Mouse (Mus musculus) myocyte (in vitro differentiated cells): ENCODE results near the gene Trmt61a. TPM values are rescaled to one million over a fixed set of nuclear protein-coding genes. Genes with fewer than 3 reads are reported as not detected.

Experiments
- H3K27me3 ChIP-seq: one replicate; pipeline ENCODE4 v1.6.1; 2011; ENCODE audit not compliant: control insufficient read depth, insufficient read depth, insufficient read length
- H3K36me3 ChIP-seq: one replicate; pipeline ENCODE4 v1.6.1; 2011; ENCODE audit not compliant: control insufficient read depth, insufficient read depth
- H3K4me2 ChIP-seq: one replicate; pipeline ENCODE4 v1.6.1; 2011; ENCODE audit warnings: low read depth, control low read depth
- H3K4me3 ChIP-seq: one replicate; pipeline ENCODE4 v1.5.1; 2011; ENCODE audit warnings: mild to moderate bottlenecking, control low read depth, moderate library complexity
- H3K79me2 ChIP-seq: one replicate; pipeline ENCODE4 v1.6.1; 2011; ENCODE audit not compliant: control insufficient read depth, insufficient read depth
- H3ac ChIP-seq: one replicate; pipeline ENCODE4 v1.6.1; 2011; ENCODE audit not compliant: control insufficient read depth, insufficient read length
- CEBPB ChIP-seq: IDR thresholded peaks from 2 replicates; pipeline ENCODE4 v1.6.1; 2011; ENCODE audit warnings: mild to moderate bottlenecking, moderate library complexity; ENCODE audit not compliant: poor library complexity, insufficient read depth, severe bottlenecking
- E2F4 ChIP-seq: IDR thresholded peaks from one replicate; pipeline ENCODE4 v1.6.1; 2011; ENCODE audit warnings: mild to moderate bottlenecking, control low read depth, moderate library complexity; ENCODE audit not compliant: insufficient read depth
- MAX ChIP-seq: IDR thresholded peaks from one replicate; pipeline ENCODE4 v1.6.1; 2011; ENCODE audit warnings: low read depth, mild to moderate bottlenecking, control low read depth
- MYOD1 ChIP-seq, 3 experiments: IDR thresholded peaks; one replicate each; pipeline ENCODE4 v1.6.1; 2011; ENCODE audit warnings: control low read depth in 2 of 3, low read depth in 2 of 3, mild to moderate bottlenecking in 2 of 3, moderate library complexity in 1 of 3; ENCODE audit not compliant: insufficient read length in 2 of 3, control insufficient read depth in 1 of 3
- MYOG ChIP-seq, 3 experiments: IDR thresholded peaks; one replicate each; pipeline ENCODE4 v1.6.1; 2011; ENCODE audit warnings: control low read depth in 2 of 3, low read depth in 2 of 3, mild to moderate bottlenecking in 2 of 3; ENCODE audit not compliant: insufficient read length in 2 of 3, control insufficient read depth in 1 of 3, insufficient read depth in 1 of 3
- POLR2A ChIP-seq: IDR thresholded peaks from one replicate; pipeline ENCODE4 v1.6.1; 2011; ENCODE audit warnings: low read depth, mild to moderate bottlenecking, control low read depth, moderate library complexity; ENCODE audit not compliant: insufficient read length
- POLR2AphosphoS2 ChIP-seq: IDR thresholded peaks from one replicate; pipeline ENCODE4 v1.6.1; 2011; ENCODE audit warnings: low read depth, control low read depth; ENCODE audit not compliant: insufficient read length
- REST ChIP-seq: IDR thresholded peaks from one replicate; pipeline ENCODE4 v1.6.1; 2011; ENCODE audit warnings: mild to moderate bottlenecking, control low read depth, moderate library complexity; ENCODE audit not compliant: insufficient read depth, insufficient read length
- SRF ChIP-seq: IDR thresholded peaks from one replicate; pipeline ENCODE4 v1.6.1; 2011; ENCODE audit warnings: low read depth; ENCODE audit not compliant: control insufficient read depth, insufficient read length
- TCF12 ChIP-seq: IDR thresholded peaks from one replicate; pipeline ENCODE4 v1.6.1; 2011; ENCODE audit warnings: mild to moderate bottlenecking, control low read depth; ENCODE audit not compliant: poor library complexity, insufficient read depth, severe bottlenecking
- TCF3 ChIP-seq: IDR thresholded peaks from one replicate; pipeline ENCODE4 v1.6.1; 2011; ENCODE audit warnings: low read depth, control low read depth; ENCODE audit not compliant: insufficient read length
- USF1 ChIP-seq: IDR thresholded peaks from one replicate; pipeline ENCODE4 v1.6.1; 2011; ENCODE audit warnings: low read depth, mild to moderate bottlenecking, control low read depth, moderate library complexity
- polyA plus RNA-seq: library from polyadenylated mRNA; unstranded; fragments of >200 nt; fragmentation: generic; extraction: Trizol; gene quantifications from one replicate; pipeline ENCODE4 v1.2.1, GENCODE M21; 2012; ENCODE audit warnings: missing spikeins

Trmt61a gene
- polyA plus RNA-seq, 1 experiment, result 17.7 TPM

DNA sequence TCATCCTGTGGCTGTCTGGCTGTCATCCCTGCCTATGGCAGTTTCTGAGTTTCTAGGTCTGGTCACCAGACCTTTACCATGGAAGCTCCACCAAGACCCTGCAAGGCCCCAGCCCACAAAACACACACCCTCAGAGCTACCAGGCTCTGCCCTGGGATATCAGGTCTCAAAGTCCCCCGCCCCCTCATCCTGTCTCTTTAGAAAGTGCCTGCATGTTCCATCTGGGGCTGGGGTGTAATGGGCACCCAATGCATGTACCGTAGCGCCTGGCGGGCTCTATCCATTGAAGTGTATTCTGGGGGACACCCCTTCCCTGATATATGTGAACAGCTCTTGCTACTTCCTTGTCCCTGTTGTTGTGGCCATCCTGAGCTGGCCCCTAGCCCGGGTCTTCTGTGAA is 15.0 kb downstream of the Trmt61a start:
- TF ChIP-seq TCF12 (no peak), REST (no peak), MAX (no peak), USF1 (no peak), MYOD1 (IDR thresholded peaks at IDR 0.05; ENCODE audit: control insufficient read depth in 1 of 3, insufficient read length in 2 of 3, low read depth in 2 of 3) (no peak), E2F4 (no peak)

DNA sequence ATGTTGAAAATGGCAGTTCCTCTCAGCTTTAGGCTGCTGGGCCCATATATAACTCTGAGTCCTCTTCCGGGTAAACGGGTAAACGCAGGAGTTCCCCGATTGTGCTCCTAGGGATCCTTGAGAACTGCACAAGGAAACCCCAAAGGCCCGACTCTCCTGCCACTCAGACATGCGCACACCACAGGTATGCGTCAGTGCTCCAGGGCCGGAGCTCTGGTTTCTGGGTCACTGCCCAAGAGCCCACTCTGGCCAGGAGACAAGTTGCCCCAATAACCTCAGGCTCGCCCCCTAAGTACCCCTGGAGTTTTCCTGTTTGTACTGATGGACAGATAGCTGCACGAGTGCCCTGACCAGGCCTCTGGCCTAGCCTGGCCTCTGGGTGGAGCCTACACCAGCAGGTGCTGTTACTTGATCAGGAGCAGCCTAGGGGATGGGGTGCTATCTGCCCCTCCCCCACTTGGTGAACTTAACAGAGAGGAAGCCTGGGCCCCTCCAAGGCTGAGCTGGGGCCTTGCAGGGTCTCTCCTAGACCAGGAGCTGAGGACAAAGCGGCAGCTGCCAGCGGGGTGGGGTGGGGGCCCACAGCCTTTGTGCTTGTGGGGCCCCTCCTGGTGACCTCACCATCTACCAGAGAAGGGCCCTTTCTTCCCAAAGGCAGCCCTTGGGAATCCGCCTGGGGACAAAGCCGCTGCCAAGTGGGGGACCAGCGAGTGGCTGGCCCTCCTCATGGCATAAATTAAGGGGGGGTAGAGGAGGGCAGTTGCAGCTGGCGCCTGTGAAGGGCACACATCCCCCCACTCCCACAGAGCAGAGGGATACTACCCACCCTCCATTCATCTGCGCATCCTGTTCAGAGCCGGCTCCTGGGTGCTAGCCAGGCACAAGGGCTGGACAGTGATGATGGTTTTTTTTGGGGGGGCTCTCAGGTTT is 15.7 kb downstream of the Trmt61a start:
- H3ac ChIP-seq, result no peak overlapping the region
- TF ChIP-seq USF1, result no peak
- TF ChIP-seq CEBPB, result no peak
- peak in 1 of 3 experiments; percentile 61 for TF ChIP-seq MYOD1 (IDR thresholded peaks at IDR 0.05; ENCODE audit: control insufficient read depth in 1 of 3, insufficient read length in 2 of 3, low read depth in 2 of 3)
- TF ChIP-seq MAX, result no peak
- TF ChIP-seq REST, result no peak
- no peak for TF ChIP-seq SRF
- TF ChIP-seq MYOG (IDR thresholded peaks at IDR 0.05; ENCODE audit: control insufficient read depth in 1 of 3, insufficient read depth in 1 of 3, insufficient read length in 2 of 3, low read depth in 2 of 3), result peak in 2 of 3 experiments; percentile 53 to 56
- no peak for TF ChIP-seq POLR2AphosphoS2
- TF ChIP-seq TCF12, result no peak
- TF ChIP-seq E2F4, result no peak
- TF ChIP-seq TCF3, result no peak
- no peak for TF ChIP-seq POLR2A
- H3K4me2 ChIP-seq, result no peak overlapping the region

More for the DNA sequence above, 15.0 kb downstream of the Trmt61a start:
- no peaks in the 10 kb centered on the region for H3K36me3 ChIP-seq
- H3K27me3 ChIP-seq, result no peaks in the 10 kb centered on the region
- no peak overlapping the region for H3K4me2 ChIP-seq
- H3ac ChIP-seq, result no peak overlapping the region
- no peak overlapping the region for H3K4me3 ChIP-seq
- H3K79me2 ChIP-seq, result no peaks in the 10 kb centered on the region

DNA sequence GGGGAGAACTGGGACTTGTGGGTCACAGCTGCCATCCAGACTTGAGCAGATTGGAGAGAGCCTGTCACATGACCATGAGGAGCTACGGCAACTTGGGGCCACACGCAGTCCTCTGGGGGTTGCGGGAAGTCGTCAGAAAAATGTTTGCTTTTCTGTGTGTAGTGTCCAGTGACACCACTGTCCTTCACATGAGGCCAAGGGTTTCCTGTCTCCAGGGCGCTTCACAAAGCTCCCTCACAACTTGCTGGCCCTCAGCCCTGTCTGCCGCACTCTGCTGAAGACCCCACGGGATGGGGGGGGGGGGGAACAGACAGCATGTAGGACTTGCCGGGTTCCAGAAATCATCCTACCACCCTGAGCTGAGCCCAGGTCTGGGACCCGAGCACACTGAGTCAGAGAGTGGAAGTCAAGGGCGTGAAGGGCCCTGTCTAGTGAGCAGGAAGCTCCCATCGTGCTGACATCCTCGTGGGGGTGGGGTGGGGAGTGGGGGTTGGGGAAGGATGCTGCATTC is 16.4 kb downstream of the Trmt61a start:
- Histone ChIP-seq H3K4me3 (no peak overlapping the region), H3K36me3 (no peaks in the 10 kb centered on the region), H3K79me2 (no peaks in the 10 kb centered on the region), H3K27me3 (no peaks in the 10 kb centered on the region), H3K4me2 (no peak overlapping the region), H3ac (no peak overlapping the region)
- TF ChIP-seq E2F4 (no peak), REST (no peak), POLR2AphosphoS2 (no peak)

More for the DNA sequence above, 15.7 kb downstream of the Trmt61a start:
- Histone ChIP-seq H3K79me2 (no peaks in the 10 kb centered on the region), H3K27me3 (no peaks in the 10 kb centered on the region), H3K4me3 (no peak overlapping the region), H3K36me3 (no peaks in the 10 kb centered on the region)

DNA sequence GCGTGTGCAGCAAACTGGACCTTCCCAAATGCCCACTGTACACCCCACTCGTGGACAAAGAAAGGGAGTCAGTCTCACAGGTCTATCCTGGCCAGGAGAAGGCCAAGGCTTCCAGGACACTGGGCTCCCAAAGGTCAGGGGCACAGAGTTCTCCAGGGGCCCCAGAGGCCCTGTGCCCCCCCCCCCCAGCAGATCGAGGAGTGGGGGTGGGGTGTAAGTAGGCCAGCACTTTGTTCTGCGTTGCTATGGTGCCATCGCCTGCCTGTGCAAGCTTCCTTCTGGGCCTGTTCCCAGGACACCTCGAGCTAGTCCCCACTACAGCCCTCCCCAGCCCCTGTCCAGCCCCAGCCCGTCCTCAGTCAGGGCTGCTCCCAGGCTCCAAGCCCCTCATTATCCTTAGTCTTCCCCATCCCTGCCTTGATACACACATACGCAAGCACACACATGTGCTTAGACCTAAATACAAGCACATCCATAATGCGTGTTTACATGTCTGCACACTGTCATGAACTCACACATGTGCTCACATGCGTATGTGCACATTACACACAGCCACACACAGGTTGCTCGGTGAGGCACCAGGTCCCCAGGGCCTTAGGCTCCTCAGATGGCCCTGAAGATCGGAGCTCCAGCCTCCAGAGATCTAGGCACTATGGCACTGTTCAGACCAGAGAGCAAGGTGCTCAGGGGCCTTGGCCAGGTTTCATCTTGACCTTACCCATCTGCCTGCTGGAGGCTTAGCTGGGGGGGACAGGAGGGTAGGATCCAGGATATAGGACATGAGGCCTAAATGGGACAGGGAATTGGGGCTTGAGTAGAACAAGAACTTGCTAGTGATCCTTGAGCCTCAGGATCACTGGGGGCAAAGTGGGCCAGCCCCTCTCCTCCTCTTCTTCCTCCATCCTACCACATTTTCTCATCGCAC is 17.2 kb downstream of the Trmt61a start:
- TF ChIP-seq SRF (no peak), POLR2AphosphoS2 (no peak), TCF3 (no peak), TCF12 (no peak), E2F4 (no peak), CEBPB (no peak), MYOD1 (IDR thresholded peaks at IDR 0.05; ENCODE audit: control insufficient read depth in 1 of 3, insufficient read length in 2 of 3, low read depth in 2 of 3) (no peak)
- no peaks in the 10 kb centered on the region for H3K36me3 ChIP-seq

DNA sequence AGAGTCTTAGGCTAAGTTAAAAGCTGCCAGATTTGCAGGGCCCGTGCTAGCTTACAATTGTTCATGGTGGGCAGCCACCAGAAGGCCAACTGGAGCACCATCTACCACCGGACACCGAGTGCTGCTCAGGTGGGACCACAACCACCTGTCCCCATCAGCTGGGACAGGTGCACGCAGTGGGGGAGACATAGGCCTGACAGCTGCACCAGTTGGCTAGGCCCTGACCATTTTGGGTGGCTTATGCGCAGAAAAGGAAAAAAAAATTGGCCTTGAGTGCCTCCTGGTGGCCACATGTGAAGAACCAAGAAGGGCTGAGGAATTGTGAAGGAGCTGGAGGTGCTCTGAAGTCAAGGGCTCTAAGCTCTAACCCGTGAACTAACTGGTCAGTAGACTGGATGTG is 18.3 kb downstream of the Trmt61a start:
- Histone ChIP-seq H3ac (no peak overlapping the region), H3K27me3 (no peaks in the 10 kb centered on the region), H3K4me2 (no peak overlapping the region), H3K79me2 (no peaks in the 10 kb centered on the region), H3K4me3 (no peak overlapping the region), H3K36me3 (no peaks in the 10 kb centered on the region)
- TF ChIP-seq MAX (no peak), POLR2AphosphoS2 (no peak), REST (no peak), MYOD1 (IDR thresholded peaks at IDR 0.05; ENCODE audit: control insufficient read depth in 1 of 3, insufficient read length in 2 of 3, low read depth in 2 of 3) (peak; percentile 53 to 99 (median 98)), MYOG (IDR thresholded peaks at IDR 0.05; ENCODE audit: control insufficient read depth in 1 of 3, insufficient read depth in 1 of 3, insufficient read length in 2 of 3, low read depth in 2 of 3) (peak; percentile 74 to 100 (median 98)), SRF (no peak), E2F4 (no peak), TCF3 (peak; percentile 100), POLR2A (no peak), CEBPB (no peak), TCF12 (peak; percentile 99), USF1 (no peak)

More for the DNA sequence above, 17.2 kb downstream of the Trmt61a start:
- no peak overlapping the region for H3K4me3 ChIP-seq
- no peaks in the 10 kb centered on the region for H3K79me2 ChIP-seq
- H3K4me2 ChIP-seq, result no peak overlapping the region
- H3K27me3 ChIP-seq, result no peaks in the 10 kb centered on the region
- no peak overlapping the region for H3ac ChIP-seq
